Mouse (Mus musculus) large intestine, adult 2 months (tissue): ENCODE measurements around the gene Tpst1. TPM values are rescaled to one million over a fixed set of nuclear protein-coding genes. Genes with fewer than 3 reads are reported as not detected.
"Not testable (repeated sequence)": the region's sequence is repeated elsewhere in the genome, so short reads cannot be mapped to it uniquely, and the experiment has no call there.

Experiments
- DNase-seq: peaks from one replicate; pipeline ENCODE4 v3.0.0-alpha.2; 2012; ENCODE audit warnings: low read depth, low spot score
- WGBS: fragments of 180-500 bp; shearing (Covaris S2); methylation state at CpG from one replicate; pipeline ENCODE4 v1.1.7; 2018; 5-methylcytosine and 5-hydroxymethylcytosine counted together
- polyA plus RNA-seq: library from polyadenylated mRNA; depleted of rRNA; stranded (reverse); fragments of >200 nt; gene quantifications from 2 replicates; pipeline ENCODE4 v1.2.3, GENCODE M21; 2012; rRNA removed

The Tpst1 gene
- 6.9 and 7.7 TPM in 2 replicates for polyA plus RNA-seq

DNA sequence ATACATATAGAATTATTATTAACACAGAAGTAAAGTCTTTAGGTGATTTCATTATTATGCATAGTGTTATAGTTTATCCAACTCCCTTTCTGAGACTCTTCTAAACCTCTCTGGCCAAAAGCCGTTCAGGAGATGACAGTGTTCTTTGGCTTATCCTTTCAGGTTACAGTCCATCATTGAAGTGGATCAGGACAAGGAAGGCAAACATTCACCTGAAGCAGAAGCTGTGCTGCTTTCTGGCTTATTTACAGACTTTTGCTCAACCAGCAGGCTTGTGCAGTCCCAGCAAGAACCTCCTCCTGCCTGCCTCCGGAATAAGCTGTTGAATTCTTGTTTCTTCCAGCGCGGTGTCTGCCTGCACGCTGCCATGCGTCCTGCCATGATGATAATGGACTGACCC, at the start of gene Tpst1:
Gene Tpst1 (plus strand): TSS at position 301 of the 400 bp plus-strand sequence.
- 88% methylated on average over 6 of the region's 6 CpGs for WGBS
- no peak for DNase-seq

- peak; percentile 92 for DNase-seq
- under 1% methylated on average over 32 of the region's 32 CpGs for WGBS
Measured at GRCm38 (mm10) chr5:130023767-130024539, 49.2 kb upstream of the Tpst1 start.

- DNase-seq: no peak
- 53% methylated on average over 5 of the region's 5 CpGs for WGBS
Measured at GRCm38 (mm10) chr5:130027134-130027533, 46.0 kb upstream of the Tpst1 start.

GRCm38 (mm10) chr5:130027696-130028095, 45.4 kb upstream of the Tpst1 start:
- WGBS: 74% methylated on average over 7 of the region's 7 CpGs
- no peak for DNase-seq

DNA sequence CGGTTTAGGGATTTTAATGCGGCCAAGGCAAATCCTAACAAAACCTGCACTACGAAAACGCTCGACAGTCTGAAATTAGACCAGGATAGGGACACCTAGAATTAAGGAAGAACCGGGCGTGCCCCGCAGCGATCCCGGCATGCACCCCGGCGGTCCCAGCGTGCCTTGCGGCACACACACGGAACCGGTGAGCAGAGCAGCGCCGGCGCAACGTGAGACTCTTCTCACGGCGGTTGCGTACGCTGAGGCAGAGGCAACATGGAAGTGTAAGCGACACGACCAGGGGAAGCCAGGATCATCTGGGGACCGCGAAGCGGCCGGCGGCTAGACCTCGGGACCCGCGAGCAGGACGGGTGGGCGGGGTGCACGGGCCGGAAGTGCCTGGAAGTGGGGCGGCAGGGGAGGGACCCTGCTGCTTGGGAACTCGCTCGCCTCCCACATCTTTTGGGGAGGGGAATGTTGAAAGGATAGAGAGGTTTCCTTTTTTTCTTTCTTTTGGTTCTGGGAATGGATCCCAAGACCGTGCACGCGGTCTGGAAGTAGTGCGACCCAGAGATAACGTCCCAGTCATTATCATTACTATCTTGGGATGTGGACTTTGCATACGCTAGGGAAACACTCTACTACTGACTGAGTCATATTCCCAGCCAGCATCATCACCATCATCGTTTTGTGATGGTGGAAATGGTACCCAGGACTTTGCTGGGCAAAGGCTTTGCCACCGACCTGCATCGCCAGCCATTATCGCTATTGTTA, 43.8 kb upstream of the Tpst1 start, which contains the start of the genes Asl and Crcp:
Gene Asl (minus strand): TSS at position 106 of the 756 bp plus-strand sequence.
Gene Crcp (plus strand): TSS at position 149 of the 756 bp plus-strand sequence.
- peak; percentile 47 for DNase-seq
- 1% methylated on average over 51 of the region's 51 CpGs for WGBS

DNA sequence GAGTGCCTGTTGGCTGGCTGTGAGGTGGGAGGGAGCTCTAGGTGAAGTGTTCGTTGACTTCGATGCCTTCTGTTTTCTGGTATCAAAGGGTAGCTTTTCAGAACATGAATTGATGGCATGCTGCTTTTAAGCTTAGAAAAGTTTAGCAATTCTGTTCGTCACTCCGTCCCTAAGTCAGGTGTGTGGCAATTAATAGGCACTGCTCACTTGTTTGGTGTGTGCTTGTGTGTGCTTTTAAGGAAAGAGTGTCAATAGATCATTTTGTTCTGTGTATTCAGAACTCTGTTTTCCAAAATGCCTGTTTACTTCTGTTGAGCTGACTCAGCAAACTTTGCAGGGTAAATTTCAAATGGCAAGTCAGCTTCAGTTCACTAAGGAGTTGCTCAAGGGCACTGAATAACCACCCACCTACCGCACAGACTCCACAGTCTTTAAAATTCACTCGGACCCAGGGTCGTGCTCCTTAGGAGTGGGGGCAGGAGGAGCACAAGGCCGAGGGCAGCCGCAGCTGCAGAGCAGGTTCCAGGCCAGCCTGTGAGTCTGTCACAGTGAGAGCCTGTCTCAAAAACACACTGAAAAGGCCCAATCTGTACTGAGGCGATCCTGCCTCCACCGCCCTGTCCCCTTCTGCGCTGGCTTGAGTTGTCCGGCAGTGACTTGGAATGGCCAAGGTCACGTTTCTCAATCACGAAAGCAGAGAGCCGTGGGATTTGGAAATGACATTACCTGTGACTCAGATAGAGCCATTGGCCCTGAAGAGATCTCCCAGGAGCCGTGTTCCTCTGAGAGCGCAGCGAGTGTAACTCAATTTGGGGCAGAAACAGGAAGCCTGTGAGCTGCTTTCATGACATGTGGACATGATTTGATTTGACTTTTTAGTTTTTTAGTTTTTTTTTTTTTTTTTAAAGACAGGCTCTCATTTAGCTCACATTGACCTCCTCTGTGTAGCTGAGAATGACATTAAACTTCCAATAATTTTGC, 41.4 kb upstream of the Tpst1 start:
- WGBS: 92% methylated on average over 19 of the region's 19 CpGs
- no peak for DNase-seq

DNA sequence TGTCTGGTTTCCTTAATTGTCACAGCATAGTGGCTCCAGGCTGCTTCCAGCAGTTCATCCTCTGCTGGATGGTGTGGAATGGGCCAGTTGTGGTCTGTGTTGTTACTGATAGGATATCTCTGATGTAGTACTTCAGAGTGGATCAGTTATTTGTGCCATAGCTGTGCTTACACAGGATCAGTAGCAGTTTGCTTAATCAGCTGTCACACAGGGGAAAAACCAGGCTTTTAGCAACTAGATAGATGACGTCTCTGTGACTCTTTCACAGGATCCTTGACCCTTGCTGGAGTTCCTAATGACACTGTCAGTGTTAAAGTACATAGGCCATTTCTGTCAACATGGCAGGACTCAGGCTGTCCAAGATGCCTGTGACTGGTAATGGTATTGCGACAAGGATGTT, 39.3 kb upstream of the Tpst1 start:
- 85% methylated on average over 2 of the region's 2 CpGs for WGBS

GRCm38 (mm10) chr5:130036300-130036699, 36.8 kb upstream of the Tpst1 start:
- DNase-seq: not testable (repeated sequence)
- WGBS: 62% methylated on average over 2 of the region's 2 CpGs

More for the DNA sequence above, 39.3 kb upstream of the Tpst1 start:
- DNase-seq: no peak

- WGBS: 66% methylated on average over 19 of the region's 19 CpGs
Measured at GRCm38 (mm10) chr5:130037752-130038455, 35.2 kb upstream of the Tpst1 start.

GRCm38 (mm10) chr5:130040797-130041196, 32.3 kb upstream of the Tpst1 start:
- 84% methylated on average over 4 of the region's 4 CpGs for WGBS
- DNase-seq: no peak

More at GRCm38 (mm10) chr5:130037752-130038455, 35.2 kb upstream of the Tpst1 start:
- DNase-seq: peak; percentile 16

- no peak for DNase-seq
- 77% methylated on average over 4 of the region's 4 CpGs for WGBS
Measured at GRCm38 (mm10) chr5:130041262-130041661, 31.9 kb upstream of the Tpst1 start.

DNA sequence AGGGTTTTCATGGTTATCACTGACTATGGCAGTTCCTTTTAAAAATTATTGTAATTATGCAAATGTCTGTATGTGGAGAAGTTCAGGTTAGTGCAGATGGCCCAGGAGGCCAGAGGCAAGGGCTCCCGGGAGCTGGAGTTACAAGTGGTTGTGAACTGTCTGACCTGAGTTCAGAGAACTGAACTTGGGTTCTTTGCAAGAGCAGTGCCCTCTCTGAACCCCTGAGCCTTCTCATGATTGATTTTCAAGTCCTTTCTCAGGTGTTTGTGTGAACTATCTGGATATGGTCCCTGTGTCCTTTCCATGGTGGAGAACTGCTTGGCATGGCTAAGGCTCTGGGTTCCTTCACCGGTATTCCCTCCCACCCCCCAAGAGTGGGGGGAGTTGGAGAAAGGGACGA, 29.4 kb upstream of the Tpst1 start:
- no peak for DNase-seq
- 81% methylated on average over 3 of the region's 3 CpGs for whole genome bisulfite sequencing

GRCm38 (mm10) chr5:130044201-130044695, 28.9 kb upstream of the Tpst1 start:
- 55% methylated on average over 7 of the region's 7 CpGs for WGBS
- DNase-seq: no peak

GRCm38 (mm10) chr5:130046100-130046499, 27.0 kb upstream of the Tpst1 start:
- no peak for DNase-seq
- WGBS: 92% methylated on average over 7 of the region's 7 CpGs

GRCm38 (mm10) chr5:130046589-130046988, 26.5 kb upstream of the Tpst1 start:
- DNase-seq: no peak
- WGBS: 96% methylated on average over 10 of the region's 10 CpGs

DNA sequence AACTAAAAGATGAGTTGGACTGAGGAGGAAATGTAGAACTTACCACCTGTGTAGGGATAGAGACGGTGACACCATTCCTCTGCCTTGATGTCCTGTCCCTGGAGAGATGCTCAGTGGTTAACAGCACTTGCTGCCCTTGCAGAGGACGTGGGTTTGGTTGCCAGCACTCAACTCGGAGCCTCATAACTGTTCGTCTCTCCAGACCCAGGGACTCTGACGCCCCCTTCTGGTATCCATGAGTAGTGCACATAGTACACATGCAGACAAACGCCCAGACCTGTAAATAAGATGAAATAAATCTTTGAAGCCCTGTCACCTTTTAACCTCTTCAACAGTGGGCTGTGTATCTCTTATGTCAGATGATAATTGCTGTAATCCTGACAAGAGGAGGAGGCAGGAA, 26.1 kb upstream of the Tpst1 start:
- no peak for DNase-seq
- WGBS: 81% methylated on average over 6 of the region's 6 CpGs

- DNase-seq: no peak
- 76% methylated on average over 15 of the region's 15 CpGs for WGBS
Measured at GRCm38 (mm10) chr5:130048786-130049520, 24.2 kb upstream of the Tpst1 start.

DNA sequence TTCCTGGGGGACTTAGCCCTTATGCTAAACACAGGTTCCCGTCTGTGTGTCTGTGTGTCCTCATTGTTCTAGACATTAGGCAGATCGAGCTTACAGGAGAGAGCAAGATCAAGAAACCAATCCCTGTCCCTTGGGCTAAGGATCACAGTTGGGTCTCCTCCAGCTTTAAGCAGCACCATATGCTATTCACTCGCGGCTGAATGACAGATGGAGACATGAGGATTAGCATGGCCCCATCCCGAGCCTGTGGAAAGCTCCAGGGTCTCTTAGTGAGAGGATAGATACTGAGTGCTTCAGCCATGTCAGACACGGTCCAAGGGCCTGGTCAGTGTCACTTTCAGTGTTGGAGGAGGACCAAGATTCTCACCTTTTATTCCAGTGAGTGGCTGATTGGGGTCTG, 22.7 kb upstream of the Tpst1 start:
- WGBS: 85% methylated on average over 6 of the region's 6 CpGs
- DNase-seq: no peak
